Mouse (Mus musculus) liver, postnatal 0 days (tissue): ENCODE results near the gene Hspa14.

Source experiments
- CTCF ChIP-seq: sonication (generic); IDR thresholded peaks from 2 replicates; pipeline ENCODE4 v1.5.1; 2016; ENCODE audit warnings: antibody characterized with exemption, low read depth
- EP300 ChIP-seq: IDR thresholded peaks from 2 replicates; pipeline ENCODE4 v1.6.1; 2016; ENCODE audit warnings: antibody characterized with exemption, low read depth, mild to moderate bottlenecking

GRCm38 (mm10) chr2:3489816-3490215, 22.8 kb downstream of the Hspa14 start:
- TF ChIP-seq CTCF (no peak), EP300 (no peak)
